Mouse (Mus musculus) neural tube, embryonic 12.5 days (tissue): ENCODE data around the gene Plpp6. TPM values are rescaled to one million over a fixed set of nuclear protein-coding genes. Genes with fewer than 3 reads are reported as not detected.

Source experiments
- ATAC-seq: fragments of 200-750 bp; cut with Nextera tagmentation; 2 replicates; pipeline ENCODE4 v1.8.0; 2017; ENCODE audit warnings: low read depth, mild to moderate bottlenecking, moderate TSS enrichment, moderate library complexity; ENCODE audit not compliant: low FRiP score
- H3K27ac ChIP-seq: fragments of 300-500 bp; sonication (generic); 2 replicates; pipeline ENCODE4 v1.5.1; 2016
- H3K27me3 ChIP-seq: fragments of 300-500 bp; sonication (generic); replicated peaks from 2 replicates; pipeline ENCODE4 v1.6.1; 2016; ENCODE audit warnings: mild to moderate bottlenecking
- H3K36me3 ChIP-seq: fragments of 300-500 bp; sonication (generic); 2 replicates; pipeline ENCODE4 v1.6.1; 2016; ENCODE audit warnings: mild to moderate bottlenecking
- H3K4me1 ChIP-seq: fragments of 300-500 bp; sonication (generic); 2 replicates; pipeline ENCODE4 v1.6.1; 2016
- H3K4me2 ChIP-seq: fragments of 300-500 bp; sonication (generic); replicated peaks from 2 replicates; pipeline ENCODE4 v1.6.1; 2016; ENCODE audit warnings: mild to moderate bottlenecking
- H3K4me3 ChIP-seq: fragments of 300-500 bp; sonication (generic); 2 replicates; pipeline ENCODE4 v1.5.1; 2016
- H3K9ac ChIP-seq: fragments of 300-500 bp; sonication (generic); 2 replicates; pipeline ENCODE4 v1.6.1; 2016; ENCODE audit warnings: mild to moderate bottlenecking
- H3K9me3 ChIP-seq: fragments of 300-500 bp; sonication (generic); 2 replicates; pipeline ENCODE4 v1.6.1; 2016; ENCODE audit warnings: mild to moderate bottlenecking
- WGBS: fragments of 180-500 bp; shearing (Covaris S2); methylation state at CpG from one replicate; pipeline ENCODE4 v1.1.7; 2016; 5-methylcytosine and 5-hydroxymethylcytosine counted together
- polyA plus RNA-seq: library from polyadenylated mRNA; unstranded; fragments of >200 nt; fragmentation: Nextera tagmentation; extraction: Ambion mirVana; gene quantifications from 2 replicates; pipeline ENCODE4 v1.2.1, GENCODE M21; 2016

Plpp6 gene
- 9.5 and 10.7 TPM in 2 replicates for polyA plus RNA-seq

DNA sequence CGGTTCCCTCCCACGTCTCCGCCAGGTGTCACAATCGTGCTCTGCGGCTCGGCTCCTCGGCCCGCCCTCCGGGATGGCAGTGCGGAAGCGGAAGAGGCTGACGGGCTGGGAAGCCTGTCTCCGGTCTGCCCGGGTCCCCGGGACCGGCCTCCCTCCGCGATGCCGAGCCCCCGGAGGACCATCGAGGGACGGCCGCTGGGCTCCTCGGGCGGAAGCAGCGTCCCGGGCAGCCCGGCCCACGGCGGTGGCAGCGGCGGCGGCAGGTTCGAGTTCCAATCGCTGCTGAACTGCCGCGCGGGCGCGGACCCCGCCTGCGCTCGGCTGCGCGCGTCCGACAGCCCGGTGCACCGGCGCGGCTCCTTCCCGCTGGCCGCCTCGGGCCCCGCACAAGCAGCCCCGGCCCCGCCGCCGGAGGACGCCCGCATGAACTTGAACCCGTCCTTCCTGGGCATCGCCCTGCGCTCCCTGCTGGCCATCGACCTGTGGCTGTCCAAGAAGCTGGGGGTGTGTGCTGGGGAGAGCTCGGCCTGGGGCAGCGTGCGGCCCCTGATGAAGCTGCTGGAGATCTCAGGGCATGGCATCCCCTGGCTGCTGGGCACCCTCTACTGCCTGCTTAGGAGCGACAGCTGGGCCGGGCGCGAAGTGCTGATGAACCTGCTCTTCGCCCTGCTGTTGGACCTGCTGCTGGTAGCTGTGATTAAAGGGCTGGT, at the start of gene Plpp6:
TSS of gene Plpp6 (plus strand) at position 112 of the 710 bp plus-strand sequence.
- peak within 1 kb of the TSS; percentile 89 for H3K4me2 ChIP-seq
- H3K36me3 ChIP-seq = no peaks in the 10 kb centered on the region
- peak; percentile 89 for ATAC-seq
- H3K9me3 ChIP-seq = no peaks in the 10 kb centered on the region
- no peaks in the 10 kb centered on the region; the same call in 1 of the 2 replicates for H3K27me3 ChIP-seq
- peak within 1 kb of the TSS; percentile 50 for H3K27ac ChIP-seq
- under 1% methylated on average over 73 of the region's 73 CpGs for WGBS
- peak within 1 kb of the TSS; percentile 85 for H3K4me3 ChIP-seq
- H3K4me1 ChIP-seq = peaks cover 11% of the 10 kb centered on the region
- peak within 1 kb of the TSS; percentile 88 for H3K9ac ChIP-seq

DNA sequence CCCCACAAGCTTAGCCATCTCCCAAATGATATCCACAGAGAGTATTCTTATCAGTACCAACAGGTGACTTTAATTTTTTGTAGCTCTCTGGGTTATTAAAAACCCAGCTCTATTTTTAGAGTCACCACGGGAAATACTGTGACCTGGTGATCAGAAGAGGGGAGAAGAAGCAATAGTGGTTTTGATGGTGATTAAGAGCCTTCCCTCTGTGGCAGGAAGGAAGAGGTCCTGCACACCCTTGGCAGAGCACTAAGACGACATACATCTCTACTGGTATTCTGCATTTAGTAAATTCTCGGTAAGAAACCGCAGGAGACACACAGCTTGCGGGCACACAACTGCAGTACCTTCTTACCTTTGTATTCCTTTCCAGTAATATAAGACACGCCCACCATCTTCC, 49.2 kb upstream of the Plpp6 start:
- Histone ChIP-seq H3K27ac (no peak overlapping the region), H3K4me3 (no peak overlapping the region), H3K36me3 (no peaks in the 10 kb centered on the region), H3K9ac (no peak overlapping the region), H3K4me1 (no peaks in the 10 kb centered on the region), H3K27me3 (no peaks in the 10 kb centered on the region), H3K4me2 (no peak overlapping the region), H3K9me3 (no peaks in the 10 kb centered on the region)
- no peak for ATAC-seq
- WGBS = 85% methylated on average over 6 of the region's 6 CpGs

DNA sequence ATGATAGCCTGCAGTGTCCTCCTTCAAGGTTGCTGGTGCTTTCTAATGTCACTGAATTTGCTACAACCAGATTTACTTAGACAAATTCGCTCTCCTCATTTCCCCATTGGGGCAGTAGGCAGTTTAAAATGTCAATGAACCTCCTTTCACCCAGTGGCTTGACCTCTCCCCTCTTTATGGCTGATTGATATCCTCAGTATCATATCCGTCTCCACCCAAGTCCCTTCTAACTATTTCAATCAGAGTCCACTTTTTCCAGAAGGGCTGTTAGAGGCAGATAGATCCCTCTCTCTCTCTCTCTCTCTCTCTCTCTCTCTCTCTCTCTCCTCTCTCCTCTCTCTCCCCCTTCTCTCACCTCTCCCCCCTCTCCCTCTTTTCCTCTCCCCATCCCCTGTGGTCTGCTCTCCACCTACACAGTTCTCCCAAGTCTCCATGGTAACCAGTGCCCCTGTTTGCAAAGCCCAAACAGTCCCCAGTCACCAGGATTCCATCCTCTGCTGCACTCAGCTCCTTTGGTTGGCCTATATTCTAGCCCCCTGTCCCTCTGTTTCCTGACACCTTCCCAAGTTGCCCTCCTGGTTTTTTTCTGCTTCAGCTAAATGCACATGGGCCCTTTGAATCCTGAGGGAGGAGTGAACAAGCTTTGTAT, 48.0 kb upstream of the Plpp6 start:
- Histone ChIP-seq H3K27ac (no peak overlapping the region), H3K27me3 (no peaks in the 10 kb centered on the region), H3K4me1 (no peaks in the 10 kb centered on the region), H3K36me3 (no peaks in the 10 kb centered on the region), H3K4me3 (no peak overlapping the region), H3K9me3 (no peaks in the 10 kb centered on the region), H3K4me2 (no peak overlapping the region), H3K9ac (no peak overlapping the region)
- WGBS = 67% methylated on average over 2 of the region's 2 CpGs
- no peak for ATAC-seq

DNA sequence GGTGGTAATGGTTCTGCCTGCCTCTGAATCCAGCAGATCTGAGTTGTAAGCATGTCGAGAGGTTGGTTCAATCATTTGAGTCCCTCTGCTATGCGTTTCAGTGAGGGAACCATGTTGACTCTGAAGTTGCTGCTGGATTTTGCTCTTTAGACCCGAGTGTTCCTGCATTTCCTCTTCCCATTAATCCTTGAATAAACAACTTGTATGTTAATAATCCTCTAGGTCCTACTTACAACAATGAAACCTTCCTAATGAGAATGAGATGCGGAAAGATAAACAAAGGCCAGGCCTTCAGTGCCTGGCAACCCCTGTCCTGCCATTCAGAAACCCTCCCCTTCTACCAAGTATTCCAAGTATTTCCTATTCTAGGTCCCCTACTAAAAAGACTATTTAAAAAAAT, 47.3 kb upstream of the Plpp6 start:
- WGBS = 77% methylated on average over 4 of the region's 4 CpGs
- no peaks in the 10 kb centered on the region for H3K36me3 ChIP-seq

DNA sequence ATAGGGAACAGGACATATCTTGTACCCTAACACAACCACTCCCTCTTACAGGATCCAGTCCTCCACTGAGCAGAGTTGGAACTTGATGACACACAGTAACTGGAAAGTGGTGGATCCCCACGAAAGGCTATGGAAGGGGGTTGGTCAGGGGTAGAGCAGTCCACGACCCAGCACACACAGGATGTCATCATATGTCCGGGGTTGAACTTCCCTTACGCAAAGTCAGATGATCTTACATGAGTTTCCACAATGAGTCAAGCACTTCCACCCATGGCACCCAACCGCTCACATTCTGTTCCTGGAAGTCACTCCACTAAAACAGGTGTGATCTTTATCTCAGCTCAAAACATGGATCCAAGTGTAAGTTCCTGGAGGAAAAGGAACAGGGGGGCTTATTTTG, 45.9 kb upstream of the Plpp6 start:
- Histone ChIP-seq H3K4me2 (no peak overlapping the region), H3K27ac (no peak overlapping the region), H3K36me3 (no peaks in the 10 kb centered on the region), H3K9me3 (no peaks in the 10 kb centered on the region), H3K4me3 (no peak overlapping the region), H3K4me1 (no peaks in the 10 kb centered on the region), H3K9ac (no peak overlapping the region), H3K27me3 (no peaks in the 10 kb centered on the region)
- 87% methylated on average over 5 of the region's 5 CpGs for WGBS
- ATAC-seq = no peak

More for the DNA sequence above, 47.3 kb upstream of the Plpp6 start:
- H3K27ac ChIP-seq = no peak overlapping the region
- H3K27me3 ChIP-seq = no peaks in the 10 kb centered on the region
- H3K4me3 ChIP-seq = no peak overlapping the region
- H3K9me3 ChIP-seq = no peaks in the 10 kb centered on the region
- no peaks in the 10 kb centered on the region for H3K4me1 ChIP-seq
- no peak for ATAC-seq
- no peak overlapping the region for H3K9ac ChIP-seq
- no peak overlapping the region for H3K4me2 ChIP-seq

DNA sequence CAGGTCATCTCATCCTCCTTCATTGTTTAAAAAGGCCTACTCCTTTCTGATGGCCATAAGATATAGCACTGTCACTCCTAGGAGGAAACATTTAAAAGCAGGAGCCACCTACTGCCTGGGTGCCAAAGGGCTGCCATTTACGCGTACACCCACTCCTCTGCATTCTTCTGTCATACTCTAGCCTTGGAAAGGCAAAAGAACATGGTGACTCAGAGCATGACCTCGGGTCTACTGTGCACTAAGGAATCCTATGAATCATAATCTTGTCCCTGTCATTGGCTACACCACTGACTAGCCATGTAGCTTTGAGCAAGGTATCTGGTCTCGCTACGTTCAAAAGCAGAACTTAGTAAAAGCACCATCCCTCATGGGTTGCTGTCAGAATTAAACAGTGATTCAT, 37.4 kb upstream of the Plpp6 start:
- Histone ChIP-seq H3K4me2 (no peak overlapping the region), H3K36me3 (no peaks in the 10 kb centered on the region), H3K9ac (no peak overlapping the region), H3K9me3 (no peaks in the 10 kb centered on the region), H3K4me1 (no peaks in the 10 kb centered on the region), H3K27ac (no peak overlapping the region), H3K4me3 (no peak overlapping the region), H3K27me3 (no peaks in the 10 kb centered on the region)
- 89% methylated on average over 5 of the region's 5 CpGs for WGBS
- ATAC-seq = no peak

DNA sequence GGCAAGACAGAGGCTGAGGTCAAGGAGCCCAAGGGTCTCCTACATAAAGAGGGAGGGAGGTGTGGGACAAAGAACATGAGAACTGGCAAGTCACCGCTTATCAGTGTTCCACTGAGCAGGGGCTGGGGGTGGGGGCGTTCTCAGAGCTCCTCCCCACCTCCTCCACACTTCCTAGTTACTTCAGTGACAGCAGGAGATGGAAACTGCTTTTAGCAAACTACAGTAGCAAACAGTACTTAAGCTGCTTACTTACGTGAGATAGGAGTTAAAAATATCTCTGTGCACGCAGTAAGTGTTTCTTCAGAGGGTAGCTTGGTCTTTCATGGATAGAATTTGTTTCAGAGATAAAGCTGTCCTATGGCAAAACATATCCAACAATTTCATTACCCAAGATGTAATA, 36.4 kb upstream of the Plpp6 start:
- Histone ChIP-seq H3K4me3 (no peak overlapping the region), H3K27ac (no peak overlapping the region), H3K4me1 (no peaks in the 10 kb centered on the region), H3K36me3 (no peaks in the 10 kb centered on the region), H3K9ac (no peak overlapping the region), H3K4me2 (no peak overlapping the region), H3K9me3 (no peaks in the 10 kb centered on the region), H3K27me3 (no peaks in the 10 kb centered on the region)
- 78% methylated on average over 4 of the region's 4 CpGs for WGBS
- ATAC-seq = no peak

DNA sequence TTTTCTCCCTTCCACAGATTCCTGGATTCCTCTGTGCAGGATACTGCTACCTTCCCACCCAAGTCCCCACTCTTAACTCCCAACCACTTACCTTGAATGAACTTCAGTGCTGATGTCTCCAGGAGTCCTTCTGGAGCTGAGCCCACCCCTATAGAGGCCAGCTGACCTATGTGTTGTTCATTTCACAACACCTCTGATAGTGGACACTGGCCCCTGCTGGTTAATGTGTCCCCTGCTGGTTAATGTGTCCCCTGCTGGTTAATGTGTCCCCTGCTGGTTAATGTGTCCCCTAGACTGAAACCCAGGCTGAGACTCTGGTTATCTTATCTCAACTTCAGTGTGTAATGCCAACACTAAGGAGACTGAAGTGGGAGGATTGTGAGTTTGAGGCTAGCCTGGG, 34.7 kb upstream of the Plpp6 start:
- H3K4me3 ChIP-seq = no peak overlapping the region
- H3K4me2 ChIP-seq = no peak overlapping the region
- no peaks in the 10 kb centered on the region for H3K27me3 ChIP-seq
- no peaks in the 10 kb centered on the region for H3K9me3 ChIP-seq
- H3K9ac ChIP-seq = no peak overlapping the region
- no peak for ATAC-seq
- H3K36me3 ChIP-seq = no peaks in the 10 kb centered on the region
- no peak overlapping the region for H3K27ac ChIP-seq
- H3K4me1 ChIP-seq = no peaks in the 10 kb centered on the region

DNA sequence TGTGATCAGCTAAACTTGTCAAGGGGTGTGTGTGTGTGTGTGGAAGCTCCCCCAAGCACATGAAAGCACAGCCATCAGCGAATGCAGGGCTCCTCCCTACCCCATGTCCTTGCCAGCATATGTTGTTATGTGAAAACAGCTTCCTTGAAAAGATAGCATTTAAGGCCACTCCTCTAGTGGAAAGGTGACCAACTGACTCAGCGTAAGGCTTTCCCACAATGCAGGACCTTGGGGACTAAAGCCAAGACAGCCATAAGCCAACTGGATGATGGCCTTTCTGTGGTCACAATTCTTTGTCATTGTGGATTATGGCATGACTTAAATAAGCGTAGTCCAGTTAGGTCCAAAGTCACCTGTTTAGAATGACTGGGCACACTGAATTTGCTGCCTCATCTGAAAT, 28.9 kb upstream of the Plpp6 start:
- no peak for ATAC-seq
- no peaks in the 10 kb centered on the region for H3K36me3 ChIP-seq
- H3K27ac ChIP-seq = no peak overlapping the region
- H3K9me3 ChIP-seq = no peaks in the 10 kb centered on the region
- H3K4me1 ChIP-seq = no peaks in the 10 kb centered on the region
- WGBS = 94% methylated on average over 3 of the region's 3 CpGs
- H3K27me3 ChIP-seq = no peaks in the 10 kb centered on the region
- H3K9ac ChIP-seq = no peak overlapping the region
- H3K4me3 ChIP-seq = no peak overlapping the region
- H3K4me2 ChIP-seq = no peak overlapping the region

DNA sequence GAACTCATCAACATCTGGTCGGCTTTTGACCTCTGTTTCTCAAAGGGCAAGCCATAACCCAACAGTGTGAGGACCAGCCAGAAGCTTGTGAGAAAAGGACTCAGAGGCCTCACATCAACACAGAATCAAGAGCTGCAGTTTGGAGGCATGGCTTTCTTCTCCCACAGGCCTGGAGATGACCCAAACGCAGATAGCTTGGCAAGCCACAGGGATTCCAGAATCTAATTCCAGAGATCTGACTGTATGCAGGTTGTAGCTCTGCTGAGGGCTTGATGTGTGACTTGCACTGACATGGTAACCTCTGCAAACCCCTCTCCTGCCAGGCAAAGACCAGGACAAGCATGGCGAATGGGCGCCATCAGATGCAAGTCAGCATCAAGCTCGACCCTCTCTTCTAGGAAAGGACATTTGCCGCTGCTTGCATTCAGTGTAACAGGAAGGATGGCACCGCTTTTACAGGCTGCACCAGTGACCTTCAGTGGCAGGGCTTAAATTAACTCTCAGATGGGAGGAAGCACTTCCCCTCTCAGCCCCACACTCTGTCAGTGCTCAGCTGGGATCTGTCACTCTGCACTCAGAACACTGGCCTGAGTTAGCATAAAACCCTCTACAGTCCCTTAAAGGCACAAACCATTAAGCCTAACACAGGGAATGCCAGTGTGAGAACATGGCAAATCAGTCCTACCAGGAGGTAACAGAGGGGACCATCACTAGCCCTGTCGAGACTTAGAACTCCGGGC, 23.4 kb upstream of the Plpp6 start:
- Histone ChIP-seq H3K4me2 (no peak overlapping the region), H3K27me3 (no peaks in the 10 kb centered on the region), H3K4me3 (no peak overlapping the region), H3K9me3 (no peaks in the 10 kb centered on the region), H3K27ac (no peak overlapping the region), H3K4me1 (no peaks in the 10 kb centered on the region), H3K9ac (no peak overlapping the region), H3K36me3 (no peaks in the 10 kb centered on the region)
- no peak for ATAC-seq
- WGBS = 81% methylated on average over 9 of the region's 9 CpGs

DNA sequence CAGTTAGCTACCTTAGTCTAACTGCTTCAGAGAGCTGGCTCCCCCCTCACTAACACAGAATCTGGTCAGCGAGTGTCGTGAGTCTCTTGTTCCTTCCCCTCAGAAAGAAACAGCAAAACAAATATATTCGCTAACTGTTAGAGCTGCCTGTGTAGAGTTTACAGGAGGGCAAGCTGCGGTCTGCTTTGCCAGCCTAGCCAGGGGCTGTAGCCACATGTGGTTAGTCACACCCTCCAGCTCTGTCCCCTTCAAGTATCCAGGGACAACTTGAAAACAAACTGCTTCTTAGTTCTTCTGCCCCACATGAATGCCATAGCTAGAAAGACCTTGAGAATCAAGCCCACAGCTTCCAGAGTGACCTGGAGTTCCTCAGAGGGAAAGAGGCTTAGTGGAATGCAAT, 22.5 kb upstream of the Plpp6 start:
- H3K4me3 ChIP-seq = no peak overlapping the region
- WGBS = 79% methylated on average over 4 of the region's 4 CpGs
- H3K27me3 ChIP-seq = no peaks in the 10 kb centered on the region
- ATAC-seq = no peak
- H3K9ac ChIP-seq = no peak overlapping the region
- no peak overlapping the region for H3K27ac ChIP-seq
- no peaks in the 10 kb centered on the region for H3K4me1 ChIP-seq
- no peaks in the 10 kb centered on the region for H3K36me3 ChIP-seq
- no peak overlapping the region for H3K4me2 ChIP-seq
- no peaks in the 10 kb centered on the region for H3K9me3 ChIP-seq

DNA sequence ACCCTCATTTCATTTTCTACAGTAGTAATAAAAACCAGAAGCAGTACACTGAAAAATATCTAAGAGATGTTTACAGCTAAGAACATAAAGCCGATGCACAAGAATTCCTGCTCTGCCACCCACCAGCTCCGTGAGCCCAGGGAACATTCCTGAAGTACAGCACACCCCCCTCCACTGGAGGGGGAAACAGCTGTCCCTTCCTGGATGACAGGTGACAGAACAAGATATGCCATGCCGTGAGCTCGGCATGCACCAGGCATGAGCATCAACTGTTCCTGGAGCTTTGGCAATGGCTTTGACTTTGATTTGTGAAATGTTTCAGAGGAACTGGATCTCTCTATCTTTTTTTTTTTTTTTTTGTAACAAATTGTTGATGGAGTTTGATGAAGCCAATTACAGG, 17.0 kb upstream of the Plpp6 start:
- ATAC-seq = no peak
- no peaks in the 10 kb centered on the region for H3K27me3 ChIP-seq
- no peaks in the 10 kb centered on the region for H3K36me3 ChIP-seq
- H3K9me3 ChIP-seq = no peaks in the 10 kb centered on the region
- H3K4me3 ChIP-seq = no peak overlapping the region
- H3K4me2 ChIP-seq = no peak overlapping the region
- H3K9ac ChIP-seq = no peak overlapping the region
- H3K4me1 ChIP-seq = no peaks in the 10 kb centered on the region
- H3K27ac ChIP-seq = no peak overlapping the region
- 72% methylated on average over 4 of the region's 4 CpGs for WGBS
